Mouse (Mus musculus) ES-Bruce4 (cell line): ENCODE results near the gene Dync1li2.

Experiments used
- CTCF ChIP-seq: IDR thresholded peaks from one replicate; pipeline ENCODE4 v1.8.1; 2011; ENCODE audit warnings: low read depth, low read length
- EP300 ChIP-seq: IDR thresholded peaks from 2 replicates; pipeline ENCODE4 v1.6.1; 2011; ENCODE audit warnings: low read depth, low read length; ENCODE audit not compliant: insufficient read depth
- POLR2A ChIP-seq: IDR thresholded peaks from one replicate; pipeline ENCODE4 v1.8.1; 2011; ENCODE audit warnings: low read length; ENCODE audit not compliant: insufficient read depth

GRCm38 (mm10) chr8:104432656-104433055, 10.2 kb downstream of the Dync1li2 start:
- TF ChIP-seq EP300 (no peak), CTCF (no peak), POLR2A (no peak)
